Comparison of ENCODE assay signal across 15 mouse cellular contexts in the genomic region with DNA sequence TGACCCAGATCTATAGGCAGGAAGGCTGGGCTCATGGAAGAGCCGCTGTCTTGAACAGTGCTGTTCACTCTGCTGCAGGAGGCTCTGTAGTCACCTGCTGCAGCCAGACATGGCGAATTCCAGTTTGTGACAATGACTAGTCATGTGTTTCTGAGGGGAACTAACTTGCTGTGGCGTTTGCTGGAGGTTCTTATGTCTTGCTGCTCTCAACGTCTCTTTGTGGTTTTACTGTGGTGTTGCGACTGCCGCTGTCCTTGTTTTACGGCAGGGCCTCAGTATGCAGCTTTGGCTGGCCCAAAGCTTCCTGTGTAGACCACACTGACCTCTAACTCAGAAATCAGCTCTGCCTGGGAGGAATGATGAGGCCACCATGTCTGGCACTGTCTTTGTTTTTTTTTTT. TPM values are rescaled to one million over a fixed set of nuclear protein-coding genes. Genes with fewer than 3 reads are reported as not detected.
DNase-seq lines count a peak whose midpoint lies in the region; TF ChIP-seq lines count a peak whose summit lies in the region.
"Had no signal": no experiment of that assay in that cellular context is flagged by ENCODE, and none has a peak within 500 bp of the region (broad histone marks: within the 10 kb centered on the region; RNA-seq: fewer than 3 reads in every experiment).

No protein-coding gene starts in this region.

- no peak overlapping the region for H3K4me3 ChIP-seq in lung, adult 2 months (replicated peaks; ENCODE audit: extremely low read depth, low read depth, low read length)
- no peak overlapping the region for H3K4me3 ChIP-seq in bone marrow macrophage, adult 2 months (ENCODE audit: insufficient read depth, low read length)
- no peak overlapping the region for H3K4me3 ChIP-seq in macrophage (ENCODE audit: inconsistent target)
- H3K4me3 ChIP-seq: embryonic facial prominence, embryonic 15.5 days; forebrain, embryonic 12.5 days; hindbrain, embryonic 13.5 days; limb, embryonic 15.5 days had no signal

- peak; percentile 59 for DNase-seq in lung, postnatal 36 days
- no peak for DNase-seq in lung, adult 2 months
- DNase-seq in splenic B cell, adult 2 months (ENCODE audit: low read depth, low spot score) = peak; percentile 58
- DNase-seq in embryo, embryonic 9.5 days (ENCODE audit: extremely low spot score) = no peak
- no peak for DNase-seq in retina, postnatal 1 day
- DNase-seq: adrenal gland, postnatal 36 days; right cerebral cortex, adult 18-20 months; spleen, adult 18-20 months; thymus, postnatal 4 days had no signal

- TF ChIP-seq CTCF in lung, adult 2 months (IDR thresholded peaks at IDR 0.05; ENCODE audit: insufficient read depth, low read length) = no peak
- TF ChIP-seq CTCF in bone marrow macrophage, adult 2 months (IDR thresholded peaks at IDR 0.05; ENCODE audit: low read depth, low read length) = no peak

- peaks cover 34% of the 10 kb centered on the region for H3K36me3 ChIP-seq in macrophage (ENCODE audit: inconsistent target)
- peaks cover 24% of the 10 kb centered on the region for H3K36me3 ChIP-seq in splenic B cell, adult 2 months (ENCODE audit: control insufficient read depth, insufficient read depth, low read length, poor library complexity, severe bottlenecking)
- H3K36me3 ChIP-seq: hindbrain, embryonic 13.5 days had no signal

- no peaks in the 10 kb centered on the region for H3K27me3 ChIP-seq in splenic B cell, adult 2 months (ENCODE audit: control insufficient read depth, insufficient read depth, low read length, poor library complexity, severe bottlenecking)
- H3K27me3 ChIP-seq: embryonic facial prominence, embryonic 15.5 days; forebrain, embryonic 12.5 days; hindbrain, embryonic 13.5 days; limb, embryonic 15.5 days had no signal

- peaks cover 11% of the 10 kb centered on the region; the same call in 1 of the 2 replicates for H3K79me2 ChIP-seq in macrophage (ENCODE audit: inconsistent target)

- WGBS in lung, adult 2 months = 86% methylated on average over 7 of the region's 7 CpGs
- WGBS in macrophage (ENCODE audit: missing documents) = 10% methylated on average over 7 of the region's 7 CpGs

- peaks cover 11% of the 10 kb centered on the region for H3K4me1 ChIP-seq in lung, adult 2 months (ENCODE audit: control insufficient read depth, insufficient read depth, low read length)
- H3K4me1 ChIP-seq in bone marrow macrophage, adult 2 months (ENCODE audit: control insufficient read depth, insufficient read depth, low read length) = peaks cover 43% of the 10 kb centered on the region
- H3K4me1 ChIP-seq: forebrain, embryonic 12.5 days; hindbrain, embryonic 13.5 days had no signal

- no peak for TF ChIP-seq POLR2A in lung, adult 2 months (IDR thresholded peaks at IDR 0.05; ENCODE audit: borderline replicate concordance, extremely low read depth, low read depth, low read length)
- TF ChIP-seq POLR2A in bone marrow macrophage, adult 2 months (IDR thresholded peaks at IDR 0.05; ENCODE audit: borderline replicate concordance, low read depth, low read length) = no peak

- peak overlapping the region; percentile 90 for H3K27ac ChIP-seq in bone marrow macrophage, adult 2 months (ENCODE audit: insufficient read depth, low read depth, low read length)
- H3K27ac ChIP-seq in macrophage = peak overlapping the region; percentile 66
- H3K27ac ChIP-seq: embryonic facial prominence, embryonic 15.5 days; forebrain, embryonic 12.5 days; limb, embryonic 15.5 days had no signal

RNA-seq across cellular contexts. Expression of a gene that starts 48.9 kb away (rescaled TPM):
- 38.2 and 39.7 TPM in 2 replicates for polyA plus RNA-seq in lung, adult 2 months (2012; rRNA removed)
- 113 and 114 TPM in 2 replicates for polyA plus RNA-seq in bone marrow macrophage, adult 2 months (2012; ENCODE audit: insufficient read depth, insufficient read length, missing spikeins)
- 1,000 to 10,000 TPM in 1 of 26 experiments, 100 to 1,000 TPM in 25; 109 to 1,215 (median 168) TPM for total RNA-seq in macrophage (2018; cell fraction: chromatin; rRNA removed)
- 100 to 1,000 TPM in 4 of 26 experiments, 10 to 100 TPM in 22; 49.9 to 246 (median 55.3) TPM for total RNA-seq in macrophage (2018; cell fraction: cytosol; rRNA removed)
- 100 to 1,000 TPM in 21 of 26 experiments, 10 to 100 TPM in 5; 92.3 to 689 (median 138) TPM for total RNA-seq in macrophage (2018; cell fraction: nucleus; rRNA removed)
- polyA plus RNA-seq in macrophage (2018) = 47.8 to 56.9 TPM (median 50.1 TPM) in 3 replicates

Comparison
In these comparisons a context has a peak if more than half of its experiments do, and no peak if none do; other contexts are left out.
1. DNase-seq: peak in lung, postnatal 36 days (single experiment) and splenic B cell, adult 2 months (single experiment); none in lung, adult 2 months (single experiment), embryo, embryonic 9.5 days (single experiment) and retina, postnatal 1 day (single experiment).